Mouse (Mus musculus): ENCODE data around the gene Ccdc9. TPM values are rescaled to one million over a fixed set of nuclear protein-coding genes. Genes with fewer than 3 reads are reported as not detected.
"Not testable (repeated sequence)": the region's sequence is repeated elsewhere in the genome, so short reads cannot be mapped to it uniquely, and the experiment has no call there.

Gene Ccdc9
- total and polyA plus RNA-seq, 3 experiments: 8.1 to 133 (median 66.0) TPM

- peaks cover 76% of the 10 kb centered on the region for H3K4me1 ChIP-seq (ENCODE audit: insufficient read depth, low read depth, low read length)
- peaks cover 82% of the 10 kb centered on the region for H3K36me3 ChIP-seq (replicated peaks)
- DNase-seq (ENCODE audit: low spot score) (peak; percentile 63), ATAC-seq (ENCODE audit: extremely low read depth, insufficient number of reproducible peaks, low FRiP score, poor library complexity, severe bottlenecking) (peak; percentile 62)
- peak overlapping the region; percentile 83 for H3K4me3 ChIP-seq (ENCODE audit: low read depth, low read length)
- TF ChIP-seq TAL1 (conservative IDR thresholded peaks at IDR 0.05; ENCODE audit: low read depth, low read length): no peak; the same call in 1 of the 2 replicates
- no peak for TF ChIP-seq CTCF (IDR thresholded peaks at IDR 0.05; ENCODE audit: low read depth, low read length)
- no peak for TF ChIP-seq GATA1 (IDR thresholded peaks at IDR 0.05; ENCODE audit: borderline replicate concordance, low read length)
- TF ChIP-seq GATA2 (IDR thresholded peaks at IDR 0.05; ENCODE audit: borderline replicate concordance, low read depth, low read length): no peak
- TF ChIP-seq POLR2AphosphoS5 (IDR thresholded peaks at IDR 0.05; ENCODE audit: insufficient replicate concordance, low read depth, low read length): no peak
- no peaks in the 10 kb centered on the region for H3K9me3 ChIP-seq (replicated peaks)
- no peaks in the 10 kb centered on the region for H3K27me3 ChIP-seq (ENCODE audit: insufficient read depth, low read length)
These were observed 11.4 kb downstream of the Ccdc9 start for GRCm38 (mm10) chr7:16274922-16275890.

- DNase-seq (ENCODE audit: low spot score) (peak; percentile 69), ATAC-seq (ENCODE audit: extremely low read depth, insufficient number of reproducible peaks, low FRiP score, poor library complexity, severe bottlenecking) (peak; percentile 38)
- H3K4me3 ChIP-seq (ENCODE audit: low read depth, low read length): peak overlapping the region; percentile 83
- no peaks in the 10 kb centered on the region for H3K27me3 ChIP-seq (ENCODE audit: insufficient read depth, low read length)
- peaks cover 75% of the 10 kb centered on the region for H3K4me1 ChIP-seq (ENCODE audit: insufficient read depth, low read depth, low read length)
- H3K36me3 ChIP-seq (replicated peaks): peaks cover 77% of the 10 kb centered on the region
- no peak for TF ChIP-seq TAL1 (conservative IDR thresholded peaks at IDR 0.05; ENCODE audit: low read depth, low read length)
- TF ChIP-seq POLR2AphosphoS5 (IDR thresholded peaks at IDR 0.05; ENCODE audit: insufficient replicate concordance, low read depth, low read length): no peak
- no peak for TF ChIP-seq GATA2 (IDR thresholded peaks at IDR 0.05; ENCODE audit: borderline replicate concordance, low read depth, low read length)
- no peak for TF ChIP-seq GATA1 (IDR thresholded peaks at IDR 0.05; ENCODE audit: borderline replicate concordance, low read length)
- TF ChIP-seq CTCF (IDR thresholded peaks at IDR 0.05; ENCODE audit: low read depth, low read length): no peak
- no peaks in the 10 kb centered on the region for H3K9me3 ChIP-seq (replicated peaks)
These were observed 12.8 kb downstream of the Ccdc9 start for GRCm38 (mm10) chr7:16273766-16274140.

- Histone ChIP-seq H3K9me3 (replicated peaks) (no peaks in the 10 kb centered on the region), H3K36me3 (replicated peaks) (peaks cover 77% of the 10 kb centered on the region), H3K27me3 (ENCODE audit: insufficient read depth, low read length) (no peaks in the 10 kb centered on the region), H3K4me3 (ENCODE audit: low read depth, low read length) (peak within 1 kb of the TSS; percentile 83), H3K4me1 (ENCODE audit: insufficient read depth, low read depth, low read length) (peaks cover 71% of the 10 kb centered on the region)
- ATAC-seq (ENCODE audit: extremely low read depth, insufficient number of reproducible peaks, low FRiP score, poor library complexity, severe bottlenecking): peak; percentile 62
- peak; percentile 86 for DNase-seq (ENCODE audit: low spot score)
- TF ChIP-seq CTCF (IDR thresholded peaks at IDR 0.05; ENCODE audit: low read depth, low read length) (no peak), POLR2AphosphoS5 (IDR thresholded peaks at IDR 0.05; ENCODE audit: insufficient replicate concordance, low read depth, low read length) (no peak)
These were observed 13.4 kb downstream of the Ccdc9 start, which contains the start of gene Inafm1 for GRCm38 (mm10) chr7:16273081-16273765. Gene Inafm1 (minus strand): TSS chr7:16273617.

GRCm38 (mm10) chr7:16272681-16273080, 13.9 kb downstream of the Ccdc9 start:
- TF ChIP-seq TAL1 (conservative IDR thresholded peaks at IDR 0.05; ENCODE audit: low read depth, low read length): no peak
- ATAC-seq (ENCODE audit: extremely low read depth, insufficient number of reproducible peaks, low FRiP score, poor library complexity, severe bottlenecking) (no peak), DNase-seq (ENCODE audit: low spot score) (peak; percentile 72)
- no peaks in the 10 kb centered on the region for H3K9me3 ChIP-seq (replicated peaks)
- no peaks in the 10 kb centered on the region for H3K27me3 ChIP-seq (ENCODE audit: insufficient read depth, low read length)
- H3K4me3 ChIP-seq (ENCODE audit: low read depth, low read length): peak overlapping the region; percentile 83
- peaks cover 75% of the 10 kb centered on the region for H3K36me3 ChIP-seq (replicated peaks)
- H3K4me1 ChIP-seq (ENCODE audit: insufficient read depth, low read depth, low read length): peaks cover 66% of the 10 kb centered on the region

- ATAC-seq (ENCODE audit: extremely low read depth, insufficient number of reproducible peaks, low FRiP score, poor library complexity, severe bottlenecking) (no peak), DNase-seq (ENCODE audit: low spot score) (no peak)
- H3K9me3 ChIP-seq (replicated peaks): no peaks in the 10 kb centered on the region
- peaks cover 62% of the 10 kb centered on the region for H3K36me3 ChIP-seq (replicated peaks)
- peaks cover 50% of the 10 kb centered on the region for H3K4me1 ChIP-seq (ENCODE audit: insufficient read depth, low read depth, low read length)
- no peak overlapping the region for H3K4me3 ChIP-seq (ENCODE audit: low read depth, low read length)
- no peak for TF ChIP-seq TAL1 (conservative IDR thresholded peaks at IDR 0.05; ENCODE audit: low read depth, low read length)
- TF ChIP-seq CTCF (IDR thresholded peaks at IDR 0.05; ENCODE audit: low read depth, low read length): no peak
- no peak for TF ChIP-seq GATA2 (IDR thresholded peaks at IDR 0.05; ENCODE audit: borderline replicate concordance, low read depth, low read length)
- TF ChIP-seq GATA1 (IDR thresholded peaks at IDR 0.05; ENCODE audit: borderline replicate concordance, low read length): no peak
- no peak for TF ChIP-seq POLR2AphosphoS5 (IDR thresholded peaks at IDR 0.05; ENCODE audit: insufficient replicate concordance, low read depth, low read length)
- H3K27me3 ChIP-seq (ENCODE audit: insufficient read depth, low read length): no peaks in the 10 kb centered on the region
These were observed 15.5 kb downstream of the Ccdc9 start for GRCm38 (mm10) chr7:16271139-16271538.

DNA sequence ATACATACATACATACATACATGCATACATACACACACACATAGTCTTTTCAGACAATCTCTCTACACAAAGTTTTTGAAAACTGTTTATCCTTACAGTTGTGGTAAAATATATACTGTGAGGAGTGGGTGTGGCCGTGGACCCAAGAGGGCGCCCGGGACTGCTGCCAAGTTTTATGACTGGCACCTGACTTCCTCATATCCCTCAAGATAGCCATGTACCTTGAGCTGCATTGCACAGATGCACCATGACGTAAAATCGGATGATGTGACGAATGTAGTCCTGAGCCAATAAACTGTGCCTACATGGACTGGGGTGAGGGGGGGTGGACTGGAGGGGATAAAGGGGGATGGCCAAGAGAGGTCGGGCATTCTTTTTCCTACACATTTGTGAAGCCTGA, 20.0 kb downstream of the Ccdc9 start:
- peaks cover 14% of the 10 kb centered on the region for H3K4me1 ChIP-seq (ENCODE audit: insufficient read depth, low read depth, low read length)
- not testable (repeated sequence) for H3K4me3 ChIP-seq (ENCODE audit: low read depth, low read length); ATAC-seq (ENCODE audit: extremely low read depth, insufficient number of reproducible peaks, low FRiP score, poor library complexity, severe bottlenecking); H3K9me3 ChIP-seq (replicated peaks); H3K27me3 ChIP-seq (ENCODE audit: insufficient read depth, low read length); DNase-seq (ENCODE audit: low spot score)
- peaks cover 32% of the 10 kb centered on the region for H3K36me3 ChIP-seq (replicated peaks)
